In the genomic region with DNA sequence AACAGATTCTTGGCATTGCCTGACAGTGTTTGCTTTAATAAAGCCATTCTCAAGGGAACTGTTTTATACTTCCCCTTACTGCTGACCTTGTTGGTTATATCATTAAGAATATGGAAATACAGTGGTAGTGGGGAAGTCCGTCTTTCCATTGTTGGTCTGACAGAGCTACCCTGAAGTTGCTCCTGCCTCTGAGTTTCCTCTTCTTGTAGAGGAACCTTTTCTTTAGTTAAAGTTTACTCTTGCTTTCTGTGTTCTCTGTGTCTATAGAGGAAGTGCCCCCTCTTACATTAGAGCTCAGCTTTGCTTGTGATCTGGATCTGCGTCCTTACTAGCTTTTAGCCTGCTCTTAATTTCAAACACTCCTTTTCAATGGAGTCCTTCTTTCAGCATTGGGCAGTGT, we compare ENCODE assay signal across 14 mouse cellular contexts. TPM values are rescaled to one million over a fixed set of nuclear protein-coding genes. Genes with fewer than 3 reads are reported as not detected.
DNase-seq lines count a peak whose midpoint lies in the region; ATAC-seq and TF ChIP-seq lines count a peak whose summit lies in the region.
"Had no signal": no experiment of that assay in that cellular context is flagged by ENCODE, and none has a peak within 500 bp of the region (broad histone marks: within the 10 kb centered on the region; RNA-seq: fewer than 3 reads in every experiment).

No protein-coding gene starts in this region.

- no peak for DNase-seq in gastrocnemius, adult 2 months
- no peak for DNase-seq in gastrocnemius, adult 8-10 months (ENCODE audit: low spot score in 2 of 2)
- peak; percentile 41 for DNase-seq in liver, adult 2 months (ENCODE audit: extremely low read depth, low read depth, low spot score)
- peak; percentile 16 for DNase-seq in brain, adult 2 months (ENCODE audit: low read depth, low spot score)
- no peak for DNase-seq in thymus, adult 18-20 months
- DNase-seq: right cerebral cortex, adult 18-20 months had no signal

- H3K9me3 ChIP-seq in liver, embryonic 12.5 days (replicated peaks) = no peaks in the 10 kb centered on the region
- no peaks in the 10 kb centered on the region for H3K9me3 ChIP-seq in intestine, postnatal 0 days (ENCODE audit: control insufficient read depth)
- H3K9me3 ChIP-seq: G1E; hindbrain, embryonic 13.5 days; neural tube, embryonic 13.5 days had no signal

- H3K9ac ChIP-seq in liver, adult 2 months (ENCODE audit: low read depth, low read length) = no peak overlapping the region
- H3K9ac ChIP-seq in liver, embryonic 12.5 days = no peak overlapping the region
- H3K9ac ChIP-seq in intestine, postnatal 0 days (ENCODE audit: low read depth, low read length) = no peak overlapping the region
- H3K9ac ChIP-seq: hindbrain, embryonic 13.5 days; liver, embryonic 14.5 days; neural tube, embryonic 13.5 days had no signal

- H3K4me3 ChIP-seq in gastrocnemius, adult 2 months = no peak overlapping the region
- H3K4me3 ChIP-seq in liver, adult 2 months (ENCODE audit: insufficient read depth, low read depth, low read length) = no peak overlapping the region
- no peak overlapping the region for H3K4me3 ChIP-seq in liver, embryonic 12.5 days
- H3K4me3 ChIP-seq in intestine, postnatal 0 days (ENCODE audit: low read depth, low read length) = no peak overlapping the region
- H3K4me3 ChIP-seq: hindbrain, embryonic 13.5 days; neural tube, embryonic 13.5 days had no signal

- H3K36me3 ChIP-seq in liver, adult 2 months (ENCODE audit: control insufficient read depth, insufficient read depth, low read length) = no peaks in the 10 kb centered on the region
- H3K36me3 ChIP-seq in liver, embryonic 12.5 days = no peaks in the 10 kb centered on the region
- no peaks in the 10 kb centered on the region for H3K36me3 ChIP-seq in intestine, postnatal 0 days (ENCODE audit: control insufficient read depth, insufficient read depth)
- H3K36me3 ChIP-seq: G1E; hindbrain, embryonic 13.5 days; neural tube, embryonic 13.5 days had no signal

- ATAC-seq in liver, embryonic 12.5 days = no peak
- peak; percentile 85 for ATAC-seq in monocyte, adult 5-6 weeks (replicated peaks; ENCODE audit: insufficient number of reproducible peaks, low FRiP score, low TSS enrichment, poor library complexity, severe bottlenecking)
- ATAC-seq in intestine, postnatal 0 days = no peak

- TF ChIP-seq POLR2A in liver, adult 2 months (IDR thresholded peaks at IDR 0.05; ENCODE audit: extremely low read depth, insufficient read depth, low read length) = no peak

- WGBS in liver, adult 2 months = 92% methylated on average over 2 of the region's 2 CpGs
- 46% methylated on average over 2 of the region's 2 CpGs for WGBS in liver, embryonic 12.5 days (ENCODE audit: insufficient replicate concordance)
- WGBS in intestine, postnatal 0 days = 75% methylated on average over 2 of the region's 2 CpGs

- peak overlapping the region; percentile 2 for H3K27ac ChIP-seq in gastrocnemius, adult 2 months
- no peak overlapping the region for H3K27ac ChIP-seq in liver, adult 2 months (replicated peaks; ENCODE audit: insufficient read depth, low read depth, low read length)
- H3K27ac ChIP-seq in liver, embryonic 12.5 days = no peak overlapping the region
- no peak overlapping the region for H3K27ac ChIP-seq in intestine, postnatal 0 days (ENCODE audit: low read depth, low read length)
- H3K27ac ChIP-seq: hindbrain, embryonic 13.5 days; liver, embryonic 14.5 days; neural tube, embryonic 13.5 days had no signal

- no peaks in the 10 kb centered on the region for H3K79me2 ChIP-seq in liver, adult 2 months (ENCODE audit: control insufficient read depth, insufficient read depth, low read length)

- no peaks in the 10 kb centered on the region for H3K4me1 ChIP-seq in liver, adult 2 months (ENCODE audit: control insufficient read depth, insufficient read depth, low read length)
- 0 out of 2 replicates have a peak, but pooled peaks cover 2% of the 10 kb centered on the region for H3K4me1 ChIP-seq in liver, embryonic 12.5 days
- peaks cover 4% of the 10 kb centered on the region; the same call in 1 of the 2 replicates for H3K4me1 ChIP-seq in intestine, postnatal 0 days (replicated peaks; ENCODE audit: control insufficient read depth, insufficient read depth, low read length)
- H3K4me1 ChIP-seq: hindbrain, embryonic 13.5 days; neural tube, embryonic 13.5 days had no signal

- intact Hi-C loops in gastrocnemius, adult 2 months (cut with DNase I) = no loop called here

- H3K4me2 ChIP-seq in liver, embryonic 12.5 days = no peak overlapping the region
- H3K4me2 ChIP-seq in intestine, postnatal 0 days (replicated peaks; ENCODE audit: low read depth) = no peak overlapping the region
- H3K4me2 ChIP-seq: hindbrain, embryonic 13.5 days; midbrain, embryonic 11.5 days; neural tube, embryonic 13.5 days had no signal

- H3K27me3 ChIP-seq in liver, adult 2 months (ENCODE audit: control insufficient read depth, insufficient read depth, low read length) = no peaks in the 10 kb centered on the region; the same call in 1 of the 2 replicates
- no peaks in the 10 kb centered on the region for H3K27me3 ChIP-seq in liver, embryonic 12.5 days (replicated peaks)
- no peaks in the 10 kb centered on the region for H3K27me3 ChIP-seq in intestine, postnatal 0 days (replicated peaks; ENCODE audit: control insufficient read depth, insufficient read depth, low read length)
- H3K27me3 ChIP-seq: hindbrain, embryonic 13.5 days; neural tube, embryonic 13.5 days had no signal

- TF ChIP-seq CTCF in gastrocnemius, adult 2 months (IDR thresholded peaks at IDR 0.05) = no peak
- no peak for TF ChIP-seq CTCF in liver, adult 2 months (IDR thresholded peaks at IDR 0.05; ENCODE audit: low read depth, low read length)
- no peak for TF ChIP-seq CTCF in intestine, postnatal 0 days (IDR thresholded peaks at IDR 0.05; ENCODE audit: low read depth)

RNA-seq across cellular contexts. Expression of gene Man1a, which starts 42.9 kb away (rescaled TPM):
- total RNA-seq in gastrocnemius, adult 2 months (2021) = 10 to 100 TPM in 1 of 2 experiments, 1 to 10 TPM in 1; 8.4 to 10.4 TPM
- 1 to 10 TPM; 5.7 to 8.0 (median 7.4) TPM for total RNA-seq in gastrocnemius, adult 8-10 months (2022)
- total RNA-seq in liver, adult 2 months (2014; rRNA removed) = 161 and 171 TPM in 2 replicates
- 45.4 and 53.7 TPM in 2 replicates for polyA plus RNA-seq in liver, adult 2 months (2012; rRNA removed)
- 16.1 and 16.8 TPM in 2 replicates for polyA plus RNA-seq in liver, embryonic 12.5 days (2016; fragmentation: Nextera tagmentation; extraction: Ambion mirVana)
- total RNA-seq in monocyte, adult 5-6 weeks (2017) = 119 to 131 TPM (median 129 TPM) in 3 replicates
- 29.9 and 33.0 TPM in 2 replicates for polyA plus RNA-seq in intestine, postnatal 0 days (2015; fragmentation: Nextera tagmentation; extraction: Ambion mirVana)

Comparison
In these comparisons a context has a peak if more than half of its experiments do, and no peak if none do; other contexts are left out.
1. DNase-seq: peak in liver, adult 2 months (single experiment) and brain, adult 2 months (single experiment); none in gastrocnemius, adult 2 months (single experiment), gastrocnemius, adult 8-10 months (0 of 2) and thymus, adult 18-20 months (0 of 2).
2. RNA of gene Man1a, which starts 42.9 kb away (total RNA-seq): 161 to 171 TPM in liver, adult 2 months and 119 to 131 TPM in monocyte, adult 5-6 weeks; 8.4 to 10.4 TPM in gastrocnemius, adult 2 months and 5.7 to 8.0 TPM in gastrocnemius, adult 8-10 months; every median in the first group is over 10 times any median in the second.